Mouse (Mus musculus) gastrocnemius, postnatal 14 days (tissue): ENCODE measurements around the gene Mpp6. TPM values are rescaled to one million over a fixed set of nuclear protein-coding genes. Genes with fewer than 3 reads are reported as not detected.

ENCODE experiments used
- total RNA-seq, 2 experiments: library from RNA; stranded (reverse); gene quantifications; 2 replicates each; pipeline ENCODE4 v1.2.3; 2021

Mpp6 gene
- total RNA-seq, 2 experiments from 2014 or later, result 120 to 133 TPM

Other genes starting within 250 kb of the Mpp6 start
- 1 to 10 TPM in 1 of 2 experiments, under 1 TPM in 1; 0.66 to 1.7 TPM for gene Gsdme, start 153.6 kb downstream of the Mpp6 start, total RNA-seq